Mouse (Mus musculus): ENCODE data around the gene Dsp.

Gene Dsp

DNA sequence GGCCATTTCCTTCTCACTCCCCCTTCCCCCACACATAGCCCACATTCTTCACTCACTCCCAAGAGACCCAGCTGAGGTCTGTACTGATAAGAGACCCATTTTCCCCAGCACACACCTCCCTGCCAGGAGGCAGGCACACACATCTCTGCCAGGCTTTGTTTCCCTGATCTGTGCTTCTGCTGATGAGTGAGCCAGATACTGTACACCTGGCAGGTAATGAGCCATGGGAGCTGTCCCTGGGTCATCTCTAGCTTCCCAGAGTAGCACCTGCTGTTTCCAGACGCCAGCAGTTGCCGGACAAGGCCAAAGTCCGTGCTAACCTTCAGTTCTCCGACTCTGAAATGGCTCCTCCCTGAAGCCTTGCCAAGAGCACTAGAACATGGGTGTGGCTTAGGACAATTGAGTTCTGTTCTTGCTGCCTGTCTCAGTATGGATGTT lies 19.6 kb downstream of the Dsp start:
- in situ Hi-C loops (cut with MboI, MseI) = loop anchor here in 1 of 2 experiments (5.0 kb wide), 1 partner anchor 73 kb away; no protein-coding TSS in a partner anchor

DNA sequence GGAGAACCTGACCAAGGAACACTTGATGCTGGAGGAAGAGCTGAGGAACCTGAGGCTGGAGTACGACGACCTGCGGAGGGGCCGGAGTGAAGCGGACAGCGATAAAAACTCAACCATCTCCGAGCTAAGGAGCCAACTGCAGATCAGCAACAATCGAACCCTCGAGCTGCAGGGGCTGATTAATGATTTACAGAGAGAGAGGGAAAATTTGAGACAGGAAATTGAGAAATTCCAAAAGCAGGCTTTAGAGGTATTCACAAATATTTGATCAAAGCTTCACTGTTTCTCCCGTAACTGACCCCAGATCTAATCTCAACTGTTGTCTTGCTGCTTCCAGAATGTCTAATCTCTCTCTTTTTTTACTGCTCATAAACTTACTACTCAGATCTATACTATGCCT lies 42.3 kb downstream of the Dsp start:
- in situ Hi-C loops (cut with MboI, MseI) = loop anchor here in 1 of 2 experiments (25.0 kb wide), 1 partner anchor 1106 kb away; no protein-coding TSS in a partner anchor

DNA sequence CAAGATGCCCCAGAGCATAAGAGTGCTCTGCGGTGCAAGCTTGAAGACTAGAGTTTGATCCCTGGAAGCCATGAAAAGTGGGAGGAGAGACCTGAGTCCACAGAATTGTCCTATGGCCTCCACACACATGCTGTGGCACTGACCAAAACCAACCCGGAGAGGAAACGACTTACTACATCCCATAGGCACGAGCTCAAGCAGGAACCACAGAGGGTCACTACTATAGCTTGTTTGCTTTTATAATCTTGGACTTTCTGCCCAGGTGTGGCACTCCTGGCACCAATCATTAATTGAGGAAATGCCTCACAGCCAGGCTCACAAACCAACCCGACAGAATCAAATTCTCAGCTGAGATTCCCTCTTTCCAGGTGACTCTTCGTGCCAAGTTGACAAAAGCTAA lies 50.3 kb downstream of the Dsp start:
- in situ Hi-C loops (cut with MboI, MseI) = loop anchor here (10.0 kb wide), 2 partner anchors 207 to 453 kb away; partner anchors contain the start of genes Eef1e1 (in 1 of the 2) and Ssr1 (in 1 of the 2)

GRCm38 (mm10) chr13:38204171-38204570 lies 53.1 kb downstream of the Dsp start:
- in situ Hi-C loops (cut with MboI, MseI) = loop anchor here (10.0 kb wide), 2 partner anchors 209 to 451 kb away; partner anchors contain the start of genes Eef1e1 (in 1 of the 2) and Ssr1 (in 1 of the 2)

DNA sequence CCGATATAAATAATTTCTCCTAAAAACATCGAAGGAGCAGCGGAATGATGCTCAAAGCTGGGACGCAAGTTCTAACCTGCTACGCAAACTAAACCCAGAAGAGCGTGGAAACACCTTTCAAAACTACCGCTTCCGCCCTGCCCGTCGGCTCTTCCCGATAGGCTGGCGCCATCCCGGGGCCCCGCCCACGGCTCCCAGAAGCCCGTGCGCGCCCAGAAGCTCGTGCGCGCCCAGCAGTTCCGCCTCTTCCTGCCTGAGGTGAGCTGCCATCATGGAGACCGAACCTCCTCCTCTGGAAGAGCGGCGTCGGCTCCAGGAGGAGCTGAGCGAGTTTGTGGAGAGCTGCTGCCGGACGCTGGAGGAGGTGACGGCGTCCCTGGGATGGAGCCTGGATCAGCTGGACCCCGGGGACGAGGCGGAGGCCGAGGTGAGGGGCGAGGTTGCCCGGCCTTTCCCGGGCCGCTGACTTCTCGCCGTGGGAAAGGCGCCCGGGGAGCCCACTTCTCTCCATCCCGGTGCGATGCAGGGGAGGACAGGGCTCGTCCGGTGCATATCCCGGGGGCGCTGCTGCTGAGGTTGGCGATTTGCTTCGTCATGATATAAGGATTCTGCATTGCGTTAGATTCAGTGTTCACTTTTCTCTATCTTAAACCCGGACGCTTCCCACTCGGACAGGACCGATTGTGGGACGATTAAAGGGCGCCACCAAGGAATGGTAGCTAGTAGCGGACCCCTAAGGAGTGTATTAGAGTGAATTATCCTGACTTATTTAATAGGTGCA lies 53.8 kb downstream of the Dsp start, which contains the start of gene Snrnp48:
Gene Snrnp48, plus strand, starts transcription at position 237 of the 781 bp plus-strand sequence.
- in situ Hi-C loops (cut with MboI, MseI) = loop anchor here (10.0 kb wide), 2 partner anchors 210 to 450 kb away; partner anchors contain the start of genes Eef1e1 (in 1 of the 2) and Ssr1 (in 1 of the 2)

DNA sequence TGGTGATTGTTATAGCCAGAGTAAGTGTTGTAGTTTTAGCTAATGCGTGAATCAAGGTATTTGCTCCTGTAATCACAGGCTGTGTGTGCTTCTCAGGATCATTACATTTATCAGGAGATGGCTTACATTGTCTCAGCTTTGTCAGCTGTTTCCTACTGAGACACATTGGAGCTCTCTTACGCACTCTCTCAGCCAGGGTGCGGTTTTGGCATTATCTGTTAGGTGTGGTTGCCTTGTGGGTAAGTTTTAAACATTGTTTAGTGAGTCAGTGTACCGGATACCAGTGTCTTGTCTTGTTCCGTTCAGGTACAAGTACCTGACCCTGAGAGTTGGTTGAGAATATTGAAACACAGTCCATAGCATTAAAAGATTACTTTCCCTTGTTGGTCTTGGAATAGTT lies 60.0 kb downstream of the Dsp start:
- in situ Hi-C loops (cut with MboI, MseI) = no loop called here

DNA sequence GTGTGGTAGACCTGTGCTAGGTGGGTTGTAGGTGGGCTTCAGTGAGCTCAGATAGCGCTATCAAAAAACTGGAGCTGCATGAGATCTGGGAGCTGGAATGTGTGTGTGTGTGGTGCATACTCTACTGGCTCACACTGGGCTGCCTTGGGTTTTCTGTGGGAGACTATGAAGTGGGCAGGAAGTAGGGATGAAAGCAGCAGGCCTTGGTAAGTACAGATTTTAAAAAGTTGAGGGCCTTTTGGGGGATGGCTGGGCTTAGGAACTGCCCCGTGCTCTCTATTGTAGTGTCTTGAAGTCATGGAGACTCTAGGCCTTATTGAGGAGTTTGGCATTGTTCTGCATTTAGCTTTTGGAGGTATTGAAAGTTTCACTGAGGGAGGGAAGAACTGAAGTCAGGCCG lies 67.6 kb downstream of the Dsp start:
- in situ Hi-C loops (cut with MboI, MseI) = loop anchor here in 1 of 2 experiments (5.0 kb wide), 1 partner anchor 429 kb away; no protein-coding TSS in a partner anchor

DNA sequence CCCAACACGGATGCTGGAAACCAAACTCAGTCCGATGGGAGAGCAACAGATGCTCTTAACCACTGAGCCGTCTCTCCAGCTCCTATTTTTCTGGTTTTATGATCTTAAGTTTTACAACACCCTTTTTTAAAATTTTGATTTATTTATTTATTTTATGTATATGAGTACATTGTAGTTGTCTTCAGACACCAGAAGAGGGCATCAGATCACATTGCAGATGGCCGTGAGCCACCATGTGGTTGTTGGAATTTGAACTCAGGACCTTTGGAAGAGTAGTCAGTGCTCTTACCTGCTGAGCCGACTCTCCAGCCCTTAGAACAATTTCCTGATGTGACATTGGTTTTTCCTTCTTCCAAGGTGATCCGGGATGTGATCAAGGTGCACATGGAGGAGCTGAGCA lies 69.2 kb downstream of the Dsp start:
- in situ Hi-C loops (cut with MboI, MseI) = loop anchor here in 1 of 2 experiments (5.0 kb wide), 1 partner anchor 143 kb away; no protein-coding TSS in a partner anchor

GRCm38 (mm10) chr13:38230177-38230821 lies 79.2 kb downstream of the Dsp start:
- in situ Hi-C loops (cut with MboI, MseI) = no loop called here

- in situ Hi-C loops (cut with MboI, MseI) = no loop called here
Observed at GRCm38 (mm10) chr13:38232411-38232810, 81.3 kb downstream of the Dsp start.

GRCm38 (mm10) chr13:38232856-38233625 lies 81.9 kb downstream of the Dsp start:
- in situ Hi-C loops (cut with MboI, MseI) = no loop called here

GRCm38 (mm10) chr13:38234651-38235050 lies 83.6 kb downstream of the Dsp start:
- in situ Hi-C loops (cut with MboI, MseI) = no loop called here

- in situ Hi-C loops (cut with MboI, MseI) = no loop called here
Observed at GRCm38 (mm10) chr13:38235370-38235769, 84.3 kb downstream of the Dsp start.

DNA sequence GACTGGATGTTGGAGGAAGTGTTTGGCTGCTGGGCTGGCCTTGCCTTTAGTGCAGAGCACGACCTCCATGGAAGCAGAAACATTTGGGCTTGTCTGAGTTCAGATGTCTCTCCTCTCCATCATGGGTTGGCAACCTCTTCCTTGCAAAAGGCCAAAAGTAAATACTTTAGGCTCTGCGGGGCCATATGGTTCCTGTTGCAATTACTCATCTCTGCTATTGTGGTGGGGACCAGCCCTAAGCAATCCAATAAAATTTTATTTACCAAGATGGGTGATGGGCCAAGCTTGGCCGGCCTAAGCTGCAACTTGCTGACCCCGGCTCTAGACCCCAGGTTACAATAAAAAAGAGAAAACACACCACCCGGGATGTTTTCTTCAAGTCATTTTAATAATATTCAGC lies 97.1 kb downstream of the Dsp start:
- in situ Hi-C loops (cut with MboI, MseI) = no loop called here

Measured in T-helper 17 cell (primary cell).